ENCODE assay signal across 12 mouse cellular contexts in genomic region chr3:108857124-108857470, GRCm38 (mm10). TPM values are rescaled to one million over a fixed set of nuclear protein-coding genes. Genes with fewer than 3 reads are reported as not detected.
"Had no signal": no experiment of that assay in that cellular context is flagged by ENCODE, and none has a peak within 500 bp of the region (broad histone marks: within the 10 kb centered on the region; RNA-seq: fewer than 3 reads in every experiment).

No protein-coding gene starts in this region.

- H3K9me3 ChIP-seq: liver, embryonic 13.5 days; neural tube, embryonic 15.5 days; stomach, embryonic 15.5 days had no signal

- DNase-seq: liver, embryonic 13.5 days; lung, adult 2 months; midbrain, embryonic 14.5 days; right cerebral cortex, adult 18-20 months had no signal

- H3K27me3 ChIP-seq: liver, embryonic 13.5 days; neural tube, embryonic 15.5 days; stomach, embryonic 15.5 days had no signal

- H3K27ac ChIP-seq: kidney, postnatal 0 days; left cerebral cortex, adult 2 months; liver, embryonic 13.5 days; neural tube, embryonic 15.5 days; stomach, embryonic 15.5 days had no signal

- H3K4me2 ChIP-seq: liver, embryonic 13.5 days; neural tube, embryonic 15.5 days; stomach, embryonic 15.5 days had no signal

- H3K4me3 ChIP-seq: left cerebral cortex, adult 2 months; liver, embryonic 13.5 days; myocyte; neural tube, embryonic 15.5 days; stomach, embryonic 15.5 days had no signal

- H3K36me3 ChIP-seq: liver, embryonic 13.5 days; neural tube, embryonic 15.5 days; stomach, embryonic 15.5 days had no signal

- H3K9ac ChIP-seq: liver, embryonic 13.5 days; neural tube, embryonic 15.5 days; stomach, embryonic 15.5 days had no signal

RNA-seq across cellular contexts. Expression of gene Fndc7, which starts 32.7 kb away (rescaled TPM):
- total RNA-seq: megakaryocyte-erythroid progenitor cell, adult 5-6 weeks had no signal
- polyA plus RNA-seq: kidney, postnatal 0 days; limb, embryonic 11.5 days; midbrain, embryonic 14.5 days; neural tube, embryonic 11.5 days had no signal
